Mouse (Mus musculus): ENCODE data around the gene Ccdc88c. TPM values are rescaled to one million over a fixed set of nuclear protein-coding genes. Genes with fewer than 3 reads are reported as not detected.

Ccdc88c gene
- total RNA-seq, 2 experiments from 2014 or later, result 1.9 to 2.2 TPM

DNA sequence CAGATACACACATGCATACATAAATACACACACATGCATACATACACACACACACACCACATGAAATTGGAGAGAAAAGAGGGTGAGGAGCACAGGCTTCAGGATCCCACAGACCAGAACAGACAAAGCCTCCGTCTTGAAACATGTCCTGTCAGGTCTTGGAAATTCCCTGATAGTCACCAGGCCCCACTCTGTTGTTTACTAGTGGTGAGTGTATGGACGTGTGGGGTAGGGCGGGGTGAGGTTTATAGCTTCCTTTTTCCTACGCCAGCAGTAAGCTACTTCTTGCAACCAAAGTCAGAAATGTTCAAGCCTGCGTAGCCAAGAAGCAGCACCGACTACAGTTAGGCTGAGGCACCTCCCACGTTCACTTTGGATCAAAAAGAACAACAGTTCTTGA, 145.7 kb downstream of the Ccdc88c start:
- DNase-seq, result no peak

DNA sequence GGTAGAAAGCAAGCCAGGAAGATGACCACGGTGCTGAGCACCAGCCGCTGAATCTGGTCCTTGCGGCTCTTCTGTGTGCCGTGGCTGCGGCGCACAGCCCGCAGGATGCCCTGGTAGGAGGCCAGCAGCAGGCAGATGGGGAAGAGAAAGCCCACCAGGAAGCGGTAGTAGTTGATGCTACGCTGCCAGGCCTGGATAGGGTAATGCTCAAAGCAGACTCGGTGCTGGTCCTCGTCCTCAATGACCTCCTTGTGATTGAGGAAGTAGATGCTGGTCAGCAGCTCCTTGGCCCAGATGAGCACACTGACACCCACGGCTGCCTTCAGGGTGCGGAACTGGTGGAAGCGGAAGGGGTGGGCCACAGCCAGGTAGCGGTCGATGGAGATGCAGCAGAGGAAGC, 150.3 kb downstream of the Ccdc88c start:
- DNase-seq, result no peak

GRCm38 (mm10) chr12:100877936-100878335, 150.9 kb downstream of the Ccdc88c start:
- DNase-seq, result no peak

- DNase-seq, result no peak
These were observed 152.9 kb downstream of the Ccdc88c start for GRCm38 (mm10) chr12:100875960-100876359.

GRCm38 (mm10) chr12:100875553-100875952, 153.3 kb downstream of the Ccdc88c start:
- no peak for DNase-seq

GRCm38 (mm10) chr12:100873612-100874011, 155.2 kb downstream of the Ccdc88c start:
- no peak for DNase-seq

DNA sequence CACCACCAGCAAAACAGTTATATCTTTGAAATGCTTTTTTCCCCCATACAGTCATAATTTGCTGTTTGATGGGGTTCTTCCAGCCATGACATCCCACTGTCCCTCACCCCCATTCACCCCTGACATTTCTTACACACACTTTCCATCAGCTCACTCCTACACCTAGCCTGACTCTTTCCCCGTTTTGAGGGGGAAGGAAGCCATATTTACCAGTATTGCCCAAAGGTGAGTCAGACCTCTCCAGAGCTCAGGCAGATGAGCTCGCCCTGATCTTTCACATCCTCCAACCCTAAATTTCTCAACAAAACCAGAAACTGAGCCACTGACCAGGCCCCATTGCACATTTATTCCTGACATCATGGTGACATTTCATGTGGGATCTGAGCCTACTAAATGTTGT, 157.0 kb downstream of the Ccdc88c start:
- no peak for DNase-seq

- no peak for DNase-seq
These were observed 157.6 kb downstream of the Ccdc88c start for GRCm38 (mm10) chr12:100871234-100871633.

DNA sequence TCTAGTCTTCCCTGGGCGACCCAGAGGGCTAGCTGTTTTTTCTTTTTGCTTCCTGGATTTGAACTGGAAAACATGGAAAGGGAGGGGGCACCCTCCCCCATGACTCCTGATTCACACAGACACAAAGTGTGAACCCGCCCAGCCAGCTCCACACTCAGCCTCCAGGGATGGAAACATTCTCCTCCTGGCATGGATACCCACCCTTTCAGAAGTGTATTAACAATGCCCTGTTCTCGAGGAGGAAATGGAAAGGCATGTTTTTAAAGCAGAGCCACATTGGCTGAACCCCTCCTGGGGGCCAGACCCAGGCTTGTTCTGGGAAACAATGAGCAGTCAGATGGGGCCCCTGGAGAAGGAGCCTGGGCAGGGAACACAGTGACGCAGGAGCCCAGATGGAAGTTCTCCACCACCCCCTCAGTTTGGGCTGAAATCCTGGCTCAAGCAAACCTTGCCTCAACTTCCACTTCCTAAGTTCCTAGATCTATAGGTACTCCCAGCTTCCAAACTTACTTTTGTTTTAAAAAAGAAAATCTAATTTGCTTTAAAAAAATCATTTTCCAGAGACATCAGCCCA, 160.7 kb downstream of the Ccdc88c start:
- no peak for DNase-seq

DNA sequence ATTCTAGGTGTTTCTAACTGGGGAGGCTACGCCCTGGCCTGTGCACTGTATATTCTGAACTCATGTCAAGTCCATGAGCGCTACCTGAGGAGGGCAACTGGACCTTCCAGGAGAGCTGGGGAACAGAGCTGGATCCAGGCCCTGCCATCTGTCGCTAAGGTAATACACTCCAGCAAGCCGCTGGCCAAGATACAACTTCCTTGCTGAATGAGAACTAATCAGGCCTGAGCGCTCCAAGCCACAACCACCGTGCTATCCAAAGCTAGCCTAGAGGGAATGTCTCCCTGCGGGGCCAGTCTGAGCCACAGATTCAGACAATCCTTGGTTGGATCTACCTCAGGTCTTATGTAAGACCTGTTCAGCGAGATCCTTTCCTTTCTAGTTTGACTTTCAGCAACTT, 161.8 kb downstream of the Ccdc88c start:
- DNase-seq, result peak in 1 of 2 experiments; percentile 12

DNA sequence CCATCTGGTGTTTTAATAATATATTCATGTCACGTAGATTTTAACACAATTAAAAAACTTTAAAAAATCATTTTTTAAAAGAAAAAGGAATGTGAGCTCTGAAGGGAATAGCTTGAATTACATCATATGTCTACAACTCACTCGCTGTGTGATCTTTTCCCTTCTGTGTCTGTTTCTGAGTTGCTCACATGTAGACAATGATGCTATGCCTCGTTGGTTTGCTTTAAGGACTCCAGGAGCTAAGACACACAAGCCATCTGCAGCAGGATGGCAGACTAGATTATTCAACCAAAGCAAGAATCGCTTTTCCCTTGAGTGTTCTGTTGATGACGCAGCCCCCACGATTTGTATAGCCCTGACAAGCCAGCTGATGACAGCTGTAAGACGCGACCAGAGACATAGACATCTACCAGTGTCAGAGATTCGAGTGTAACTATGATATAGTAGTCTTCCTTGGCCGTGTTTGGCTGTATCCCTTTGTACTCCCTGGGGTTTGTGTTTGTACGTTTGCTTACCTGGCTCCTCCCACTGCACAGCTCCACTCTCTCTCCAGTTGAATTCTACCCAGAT, 163.3 kb downstream of the Ccdc88c start:
- no peak for DNase-seq

DNA sequence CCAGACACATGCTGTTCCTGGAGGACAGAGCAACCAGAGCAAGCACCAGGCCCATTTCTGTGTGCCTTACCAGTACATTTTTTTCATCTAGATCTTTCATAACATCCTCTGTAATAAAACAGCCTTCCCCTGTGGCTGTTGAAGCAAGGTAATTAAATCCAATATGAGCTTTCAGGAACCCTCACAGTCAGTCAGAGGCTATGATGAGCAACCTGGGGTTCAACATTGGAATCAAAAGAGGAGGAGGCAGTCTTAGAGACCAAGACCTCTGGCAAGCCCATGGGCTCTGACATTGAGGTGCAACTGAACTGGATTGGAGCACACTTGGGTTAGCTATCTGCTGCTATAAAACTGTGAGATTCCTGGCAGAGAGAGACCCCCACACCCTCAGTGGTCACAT, 163.8 kb downstream of the Ccdc88c start:
- no peak for DNase-seq

GRCm38 (mm10) chr12:100862856-100863446, 165.9 kb downstream of the Ccdc88c start:
- no peak for DNase-seq

DNA sequence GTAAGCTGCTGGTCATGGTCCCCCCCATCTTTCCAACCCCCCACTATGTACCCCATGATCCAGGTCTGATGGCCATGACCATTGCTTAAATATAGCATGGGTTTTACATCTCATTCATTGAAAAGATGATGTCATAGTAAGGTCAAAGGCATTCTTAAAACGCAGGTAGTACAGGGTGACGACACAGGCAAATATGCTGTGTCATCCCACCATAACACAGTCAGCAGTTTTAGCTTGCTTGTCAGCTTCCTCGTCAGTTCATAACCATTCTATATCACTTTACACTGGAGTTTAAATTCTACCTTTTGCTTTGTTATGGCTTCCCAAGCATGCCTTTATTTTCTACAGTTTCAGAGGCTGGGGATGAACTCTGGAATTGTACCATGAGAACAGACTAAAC, 166.6 kb downstream of the Ccdc88c start:
- no peak for DNase-seq

Small RNA genes within 50 kb of the gene (microRNA-seq; reads per million reads assigned to microRNA genes)
- not detected for gene Mir1190

Other genes with a start within 250 kb of the Ccdc88c start
- gene Dglucy, start 250.0 kb downstream of the Ccdc88c start, total RNA-seq (2021), result 10 to 100 TPM; 11.2 to 15.6 TPM
- gene Gpr68, start 120.9 kb downstream of the Ccdc88c start, total RNA-seq (2021), result under 1 TPM; 0.79 to 0.82 TPM
- gene Ppp4r3a, start 54.6 kb upstream of the Ccdc88c start, total RNA-seq (2021), result 10 to 100 TPM; 51.8 to 52.1 TPM

Data from adrenal gland, postnatal 36 days (tissue).